Mouse (Mus musculus): ENCODE data around the gene Furin. TPM values are rescaled to one million over a fixed set of nuclear protein-coding genes. Genes with fewer than 3 reads are reported as not detected.

Furin gene
- polyA plus RNA-seq (2017; shearing (Covaris generic)) = 10 to 100 TPM; 52.1 to 53.9 TPM

DNA sequence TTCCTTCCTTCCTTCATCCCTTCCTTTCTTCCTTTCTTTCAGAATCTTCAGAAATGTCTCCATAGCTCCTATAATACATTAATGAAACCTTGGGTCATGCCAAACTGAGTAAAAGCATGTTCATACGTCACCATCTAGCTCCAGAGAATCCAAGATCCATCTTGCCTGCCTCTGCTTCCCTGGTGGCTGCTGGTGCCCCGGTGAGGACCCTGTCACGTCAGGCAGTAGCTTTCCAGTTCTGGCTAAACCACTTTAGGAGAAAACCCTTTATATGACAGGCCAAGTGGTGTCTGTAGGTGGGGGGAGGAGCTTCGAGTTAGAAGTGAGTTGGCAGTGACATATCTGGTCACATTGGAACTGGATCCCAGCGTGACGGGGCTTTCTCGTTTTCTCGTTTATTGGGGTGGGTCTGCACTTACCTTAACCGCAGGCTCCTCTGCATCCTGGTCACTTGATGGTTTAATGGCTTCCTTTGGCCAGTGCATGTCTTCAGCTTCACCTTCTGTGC lies at the start of gene Furin:
Gene Furin (minus strand): TSS at position 249 of the 508 bp plus-strand sequence.

GRCm38 (mm10) chr7:80387633-80388543 lies 17.3 kb downstream of the Furin start, which contains the start of gene Fes:
Gene Fes, minus strand, starts transcription at chr7:80387946.

GRCm38 (mm10) chr7:80371041-80371751 lies 34.0 kb downstream of the Furin start, which contains the start of gene Man2a2:
Gene Man2a2, minus strand, starts transcription at chr7:80371375.

GRCm38 (mm10) chr7:80342858-80343257 lies 62.4 kb downstream of the Furin start, which contains the start of gene Hddc3:
Gene Hddc3, plus strand, starts transcription at chr7:80343104.

GRCm38 (mm10) chr7:80340793-80341192 lies 64.4 kb downstream of the Furin start, which contains the start of gene Unc45a:
Gene Unc45a, minus strand, starts transcription at chr7:80341005.

Other genes starting within 250 kb of the Furin start
- gene Sema4b, start 218.6 kb downstream of the Furin start, polyA plus RNA-seq (2017; shearing (Covaris generic)) = 10 to 100 TPM; 22.0 to 23.2 TPM
- gene Cib1, start 172.6 kb downstream of the Furin start, polyA plus RNA-seq (2017; shearing (Covaris generic)) = 100 to 1,000 TPM; 139 to 161 TPM
- 10 to 100 TPM in 1 of 2 experiments, 1 to 10 TPM in 1; 9.2 to 13.3 TPM for gene Gdpgp1, start 172.6 kb downstream of the Furin start, polyA plus RNA-seq (2017; shearing (Covaris generic))
- 1 to 10 TPM in 1 of 2 experiments, under 1 TPM in 1; 0.59 to 5.8 TPM for gene Ttll13, start 159.1 kb downstream of the Furin start, polyA plus RNA-seq (2017; shearing (Covaris generic))
- gene Ngrn, start 144.2 kb downstream of the Furin start, polyA plus RNA-seq (2017; shearing (Covaris generic)) = 10 to 100 TPM; 47.2 to 59.6 TPM
- 10 to 100 TPM; 42.2 to 68.2 TPM for gene Vps33b, start 135.8 kb downstream of the Furin start, polyA plus RNA-seq (2017; shearing (Covaris generic))
- gene Prc1, start 111.0 kb downstream of the Furin start, polyA plus RNA-seq (2017; shearing (Covaris generic)) = 10 to 100 TPM in 1 of 2 experiments, 1 to 10 TPM in 1; 7.8 to 12.8 TPM
- gene Rccd1, start 81.0 kb downstream of the Furin start, polyA plus RNA-seq (2017; shearing (Covaris generic)) = 10 to 100 TPM; 24.7 to 27.3 TPM
- gene Unc45a, start 64.4 kb downstream of the Furin start, polyA plus RNA-seq (2017; shearing (Covaris generic)) = 10 to 100 TPM; 74.5 to 78.7 TPM
- gene Hddc3, start 62.3 kb downstream of the Furin start, polyA plus RNA-seq (2017; shearing (Covaris generic)) = 10 to 100 TPM in 1 of 2 experiments, 1 to 10 TPM in 1; 6.5 to 11.6 TPM
- 10 to 100 TPM; 50.0 to 65.1 TPM for gene Man2a2, start 34.1 kb downstream of the Furin start, polyA plus RNA-seq (2017; shearing (Covaris generic))
- gene Fes, start 17.5 kb downstream of the Furin start, polyA plus RNA-seq (2017; shearing (Covaris generic)) = 1 to 10 TPM in 1 of 2 experiments, under 1 TPM in 1; 0.58 to 3.5 TPM
- gene Blm, start 129.7 kb upstream of the Furin start, polyA plus RNA-seq (2017; shearing (Covaris generic)) = 1 to 10 TPM; 7.1 to 8.8 TPM